Mouse (Mus musculus) intestine, embryonic 16.5 days (tissue): ENCODE data around the gene Hook2. TPM values are rescaled to one million over a fixed set of nuclear protein-coding genes. Genes with fewer than 3 reads are reported as not detected.

Experiments
- ATAC-seq: fragments of 200-750 bp; cut with Nextera tagmentation; 2 replicates; pipeline ENCODE4 v1.8.0; 2017; ENCODE audit warnings: moderate TSS enrichment, moderate library complexity
- H3K27ac ChIP-seq: fragments of 300-500 bp; sonication (generic); 2 replicates; pipeline ENCODE4 v1.5.1; 2014; ENCODE audit warnings: mild to moderate bottlenecking, low read length
- H3K27me3 ChIP-seq: fragments of 300-500 bp; sonication (generic); replicated peaks from 2 replicates; pipeline ENCODE4 v1.6.1; 2014; ENCODE audit warnings: low read length, control low read depth, mixed read lengths; ENCODE audit not compliant: control insufficient read depth, insufficient read depth
- H3K36me3 ChIP-seq: fragments of 300-500 bp; sonication (generic); 2 replicates; pipeline ENCODE4 v1.6.1; 2014; ENCODE audit warnings: low read length, control low read depth; ENCODE audit not compliant: control insufficient read depth, insufficient read depth
- H3K4me1 ChIP-seq: fragments of 300-500 bp; sonication (generic); 2 replicates; pipeline ENCODE4 v1.6.1; 2014; ENCODE audit warnings: low read length, control low read depth, mixed read lengths; ENCODE audit not compliant: control insufficient read depth, insufficient read depth
- H3K4me2 ChIP-seq: fragments of 300-500 bp; sonication (generic); 2 replicates; pipeline ENCODE4 v1.6.1; 2014; ENCODE audit warnings: low read depth, low read length, control low read depth
- H3K4me3 ChIP-seq: fragments of 300-500 bp; sonication (generic); 2 replicates; pipeline ENCODE4 v1.5.1; 2014; ENCODE audit warnings: mild to moderate bottlenecking, low read length
- H3K9ac ChIP-seq: fragments of 300-500 bp; sonication (generic); 2 replicates; pipeline ENCODE4 v1.6.1; 2014; ENCODE audit warnings: low read depth, low read length
- H3K9me3 ChIP-seq: fragments of 300-500 bp; sonication (generic); 2 replicates; pipeline ENCODE4 v1.6.1; 2016; ENCODE audit warnings: low read length, control low read depth; ENCODE audit not compliant: control insufficient read depth
- WGBS: fragments of 180-500 bp; shearing (Covaris S2); extraction: QIAGEN DNeasy Blood & Tissue Kit; methylation state at CpG from one replicate; pipeline ENCODE4 v1.1.7; 2014; 5-methylcytosine and 5-hydroxymethylcytosine counted together
- polyA plus RNA-seq: library from polyadenylated mRNA; unstranded; fragments of >200 nt; fragmentation: Nextera tagmentation; extraction: Ambion mirVana; gene quantifications from 2 replicates; pipeline ENCODE4 v1.2.1, GENCODE M21; 2015

Hook2 gene
- polyA plus RNA-seq, 1 experiment from 2014 or later: 96.9 TPM

DNA sequence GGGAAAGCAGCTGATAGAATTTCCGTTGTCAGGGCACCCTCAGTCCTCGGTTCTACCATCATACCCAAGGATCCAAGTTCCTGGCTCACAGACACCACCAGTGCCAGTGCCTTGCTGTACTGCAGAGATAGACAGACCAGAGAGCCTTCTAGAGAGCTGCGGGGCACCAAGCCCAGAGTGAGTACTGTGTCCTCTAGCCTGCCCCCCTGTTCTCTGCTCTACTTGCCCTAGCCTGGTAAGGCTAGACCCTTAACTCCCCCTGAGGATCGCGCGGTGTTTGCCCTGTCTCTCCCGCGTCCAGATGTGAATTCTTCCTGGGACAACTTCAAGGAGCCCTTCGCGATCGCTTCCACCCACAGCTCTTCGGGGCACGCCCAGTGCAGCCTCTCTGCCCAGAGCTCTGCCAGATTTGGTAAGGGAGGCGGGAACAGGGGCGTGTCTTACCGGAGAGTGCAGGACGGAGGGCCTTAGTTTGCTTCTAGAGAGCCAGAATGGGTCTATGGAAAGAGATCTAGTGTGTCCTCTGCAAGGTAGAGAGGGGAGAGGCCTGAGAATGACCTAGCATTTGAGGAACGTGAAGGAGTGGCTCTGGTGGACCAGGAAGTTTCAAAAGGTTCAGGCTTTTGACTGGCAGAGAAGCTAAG lies 37.7 kb upstream of the Hook2 start:
- no peak overlapping the region for H3K27ac ChIP-seq
- no peaks in the 10 kb centered on the region for H3K4me1 ChIP-seq
- H3K36me3 ChIP-seq: no peaks in the 10 kb centered on the region; the same call in 1 of the 2 replicates
- H3K27me3 ChIP-seq: peaks cover 11% of the 10 kb centered on the region; the same call in 1 of the 2 replicates
- H3K4me2 ChIP-seq: peak overlapping the region; percentile 37
- H3K4me3 ChIP-seq: 0 out of 2 replicates have a peak overlapping the region, but pooled peaks have one; percentile 11
- WGBS: 7% methylated on average over 18 of the region's 18 CpGs
- H3K9me3 ChIP-seq: no peaks in the 10 kb centered on the region
- no peak overlapping the region for H3K9ac ChIP-seq
- peak; percentile 75 for ATAC-seq

DNA sequence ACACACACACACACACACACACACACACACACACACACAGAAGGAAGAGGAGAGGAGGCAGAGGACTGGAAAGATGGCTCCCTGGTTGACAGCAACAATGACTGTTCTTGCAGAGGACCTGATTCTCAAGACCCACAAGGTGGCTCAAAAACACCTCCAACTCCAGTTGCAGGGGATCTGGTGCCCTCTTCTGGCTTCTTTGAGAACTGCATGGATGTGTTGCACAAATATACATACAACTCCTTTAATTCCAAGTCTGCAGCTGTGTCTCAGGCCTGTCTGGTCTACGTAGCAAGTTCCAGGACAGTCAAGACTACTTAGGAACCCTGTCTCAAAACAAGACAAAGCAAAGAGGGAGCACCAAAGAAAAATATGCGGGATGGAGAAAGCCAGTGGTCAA lies 33.6 kb upstream of the Hook2 start:
- no peaks in the 10 kb centered on the region; the same call in 1 of the 2 replicates for H3K27me3 ChIP-seq
- ATAC-seq: no peak
- 48% methylated on average over 2 of the region's 2 CpGs for WGBS
- H3K9me3 ChIP-seq: no peaks in the 10 kb centered on the region
- H3K4me2 ChIP-seq: no peak overlapping the region
- no peak overlapping the region for H3K27ac ChIP-seq
- H3K4me3 ChIP-seq: no peak overlapping the region
- H3K4me1 ChIP-seq: no peaks in the 10 kb centered on the region
- peaks cover 2% of the 10 kb centered on the region; the same call in 1 of the 2 replicates for H3K36me3 ChIP-seq
- no peak overlapping the region for H3K9ac ChIP-seq

DNA sequence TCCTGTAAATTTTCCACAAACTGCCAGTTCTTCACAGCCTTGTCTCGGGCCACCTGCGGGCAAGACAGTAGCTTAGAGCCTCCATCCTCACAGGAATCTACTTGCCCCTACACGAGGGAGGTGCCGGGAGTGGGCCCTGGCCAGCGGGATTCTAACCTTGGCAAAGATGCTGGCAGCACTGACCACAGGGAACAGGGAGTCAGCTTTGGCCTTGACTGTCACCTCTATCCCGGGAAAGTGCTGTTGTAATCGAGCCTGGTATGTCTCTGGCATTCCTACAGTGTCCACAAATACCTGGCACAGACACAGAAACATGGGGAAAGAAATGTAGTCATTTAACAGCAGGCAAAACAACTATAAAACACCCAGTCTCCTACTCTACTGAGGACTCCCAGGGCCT lies 30.6 kb upstream of the Hook2 start:
- Histone ChIP-seq H3K27me3 (no peaks in the 10 kb centered on the region), H3K27ac (no peak overlapping the region), H3K4me2 (no peak overlapping the region), H3K9me3 (no peaks in the 10 kb centered on the region), H3K4me1 (peaks cover 1% of the 10 kb centered on the region), H3K4me3 (no peak overlapping the region), H3K36me3 (peaks cover 4% of the 10 kb centered on the region; the same call in 1 of the 2 replicates), H3K9ac (no peak overlapping the region)
- whole genome bisulfite sequencing: 91% methylated on average over 7 of the region's 7 CpGs
- no peak for ATAC-seq

DNA sequence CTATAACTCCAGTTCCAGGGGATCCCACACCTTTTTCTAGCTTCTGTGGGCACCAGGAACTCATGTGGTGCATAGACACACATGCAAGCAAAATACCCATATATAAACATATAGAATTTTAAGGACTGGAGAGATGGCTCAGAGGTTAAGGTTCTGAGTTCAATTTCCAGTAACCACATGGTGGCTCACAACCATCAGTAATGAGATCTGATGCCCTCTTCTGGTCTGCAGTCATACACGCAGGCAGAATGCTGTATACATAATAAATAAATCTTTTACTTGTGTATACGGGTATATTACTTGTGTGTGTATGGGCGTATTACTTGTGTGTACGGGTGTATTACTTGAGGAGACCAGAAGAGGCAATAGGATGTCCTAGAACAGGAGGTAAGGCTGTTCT lies 26.5 kb upstream of the Hook2 start:
- Histone ChIP-seq H3K27me3 (no peaks in the 10 kb centered on the region), H3K4me3 (no peak overlapping the region), H3K9me3 (no peaks in the 10 kb centered on the region), H3K9ac (no peak overlapping the region), H3K36me3 (0 out of 2 replicates have a peak, but pooled peaks cover 4% of the 10 kb centered on the region), H3K4me2 (no peak overlapping the region), H3K27ac (no peak overlapping the region), H3K4me1 (peaks cover 21% of the 10 kb centered on the region)
- no peak for ATAC-seq
- 84% methylated on average over 4 of the region's 4 CpGs for WGBS

DNA sequence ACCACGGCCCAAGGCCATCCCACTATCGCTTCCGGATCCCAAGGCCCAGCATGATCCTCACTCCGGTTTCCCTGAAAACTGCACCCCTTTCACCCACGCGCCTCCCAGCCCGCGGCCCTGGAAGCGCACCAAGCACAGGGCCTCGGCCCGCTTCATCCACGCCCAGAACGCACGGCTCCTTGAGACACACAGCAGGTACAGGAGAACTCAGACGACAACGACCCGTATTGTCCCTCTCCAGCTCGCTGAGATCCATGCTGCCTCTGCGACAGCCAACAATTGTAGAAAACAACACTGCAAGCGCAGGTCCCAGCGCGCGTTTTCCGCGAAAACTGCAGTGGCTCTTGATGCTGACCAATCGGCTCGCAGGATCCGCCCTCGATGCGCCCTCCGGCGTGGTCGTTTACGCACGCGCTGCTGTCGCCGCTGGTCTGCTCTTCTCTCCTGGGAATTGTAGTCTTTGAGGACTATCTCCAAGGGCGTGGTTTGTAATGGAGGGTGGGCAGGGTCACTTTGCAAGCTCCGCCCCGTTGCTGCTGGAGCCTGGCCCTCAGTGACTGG lies 24.6 kb upstream of the Hook2 start:
- Histone ChIP-seq H3K4me1 (peaks cover 26% of the 10 kb centered on the region), H3K36me3 (0 out of 2 replicates have a peak, but pooled peaks cover 4% of the 10 kb centered on the region), H3K9ac (peak overlapping the region; percentile 77), H3K27me3 (no peaks in the 10 kb centered on the region), H3K4me2 (peak overlapping the region; percentile 93), H3K9me3 (no peaks in the 10 kb centered on the region), H3K27ac (peak overlapping the region; percentile 72), H3K4me3 (peak overlapping the region; percentile 65)
- under 1% methylated on average over 41 of the region's 41 CpGs for WGBS
- peak; percentile 89 for ATAC-seq

DNA sequence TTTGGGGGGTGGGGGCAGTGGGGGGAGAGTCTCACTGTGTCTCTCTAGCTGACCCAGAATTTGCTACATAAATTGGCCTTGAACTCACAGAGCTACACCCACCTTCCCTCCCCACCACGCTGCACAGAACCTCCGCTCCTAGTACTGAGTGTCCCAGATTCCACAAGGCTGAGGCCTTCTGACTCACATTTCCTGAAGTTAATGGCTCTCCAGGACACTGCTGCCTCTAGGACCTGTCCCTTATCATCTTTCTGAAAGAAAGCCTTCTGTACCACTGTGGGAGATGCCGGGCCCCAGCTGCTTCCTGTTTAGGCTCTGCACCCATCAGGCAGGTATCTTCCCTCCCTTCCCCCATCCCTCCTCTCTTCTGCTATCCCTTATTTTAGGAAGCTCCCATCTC lies 23.8 kb upstream of the Hook2 start:
- Histone ChIP-seq H3K4me3 (no peak overlapping the region), H3K9me3 (no peaks in the 10 kb centered on the region), H3K4me2 (no peak overlapping the region; the same call in 1 of the 2 replicates), H3K9ac (peak overlapping the region; percentile 11; the same call in 1 of the 2 replicates), H3K27me3 (no peaks in the 10 kb centered on the region), H3K36me3 (0 out of 2 replicates have a peak, but pooled peaks cover 3% of the 10 kb centered on the region), H3K4me1 (peaks cover 31% of the 10 kb centered on the region), H3K27ac (peak overlapping the region; percentile 50)
- WGBS: 33% methylated on average over 3 of the region's 3 CpGs
- ATAC-seq: no peak

DNA sequence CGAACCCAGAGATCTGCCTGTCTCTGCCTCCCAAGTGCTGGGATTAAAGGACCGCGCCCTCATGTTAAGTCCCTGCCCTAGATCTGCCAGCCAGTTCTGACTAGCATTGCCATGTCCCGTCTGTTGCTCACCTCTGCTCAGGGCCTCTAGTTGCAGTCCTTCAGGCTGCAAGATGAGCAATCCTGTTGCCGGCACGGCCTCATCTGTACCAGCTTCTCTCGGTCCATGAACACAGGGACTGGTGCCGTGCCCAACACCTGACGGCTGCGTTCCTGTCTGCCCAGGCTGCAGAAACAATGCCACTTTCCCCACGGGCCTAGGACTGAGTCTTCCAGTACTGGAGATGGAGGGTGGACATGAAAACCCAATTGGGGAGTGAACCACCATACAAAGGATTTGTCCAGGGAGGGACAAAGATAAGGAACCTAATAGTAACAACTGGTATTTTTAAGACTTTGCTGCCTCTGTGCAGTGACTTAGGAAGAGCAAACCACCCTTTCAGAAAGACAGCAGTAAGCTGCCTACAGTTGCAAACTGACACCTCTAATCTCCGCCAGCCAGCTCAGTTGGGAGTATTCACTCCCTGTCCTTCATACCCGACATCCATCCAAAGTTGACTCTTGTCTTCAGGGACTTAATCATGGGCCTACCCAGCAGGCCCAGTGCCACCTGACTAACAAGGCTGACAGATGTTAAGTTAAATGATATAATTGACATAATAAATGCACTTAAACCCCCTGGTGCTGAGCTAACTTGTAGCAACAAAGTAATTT lies 22.7 kb upstream of the Hook2 start:
- ATAC-seq: no peak
- WGBS: 88% methylated on average over 13 of the region's 13 CpGs
- no peaks in the 10 kb centered on the region for H3K27me3 ChIP-seq
- no peak overlapping the region for H3K4me3 ChIP-seq
- no peaks in the 10 kb centered on the region for H3K36me3 ChIP-seq
- peaks cover 31% of the 10 kb centered on the region for H3K4me1 ChIP-seq
- H3K9ac ChIP-seq: no peak overlapping the region
- H3K27ac ChIP-seq: no peak overlapping the region
- H3K4me2 ChIP-seq: peak overlapping the region; percentile 84; the same call in 1 of the 2 replicates
- no peaks in the 10 kb centered on the region for H3K9me3 ChIP-seq

DNA sequence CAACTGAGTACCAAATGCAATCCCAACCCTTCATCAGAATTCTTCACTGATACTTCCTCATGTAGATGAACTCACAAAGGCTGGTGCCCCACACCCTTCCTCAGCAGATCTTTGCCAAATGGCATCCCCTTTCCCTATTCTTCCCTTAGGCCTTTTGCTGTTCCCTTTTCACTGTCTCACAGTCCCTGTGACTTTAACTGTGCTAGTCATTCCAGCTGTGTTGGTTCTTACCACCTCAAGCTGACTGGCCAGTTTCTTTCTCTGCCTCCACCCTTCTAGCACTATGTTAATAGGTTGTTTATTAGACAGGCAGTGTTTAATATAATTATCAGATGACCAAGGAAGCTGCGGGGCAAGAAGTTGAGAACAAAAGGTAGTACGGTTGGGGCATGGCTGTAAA lies 21.8 kb upstream of the Hook2 start:
- Histone ChIP-seq H3K4me2 (peak overlapping the region; percentile 84), H3K4me3 (peak overlapping the region; percentile 62), H3K27me3 (no peaks in the 10 kb centered on the region), H3K9me3 (no peaks in the 10 kb centered on the region), H3K9ac (peak overlapping the region; percentile 80), H3K27ac (peak overlapping the region; percentile 93), H3K4me1 (peaks cover 31% of the 10 kb centered on the region), H3K36me3 (no peaks in the 10 kb centered on the region)
- 5% methylated on average over 2 of the region's 2 CpGs for WGBS
- no peak for ATAC-seq
